Mouse (Mus musculus) liver, embryonic 11.5 days (tissue): ENCODE data around the gene Rhot1. TPM values are rescaled to one million over a fixed set of nuclear protein-coding genes. Genes with fewer than 3 reads are reported as not detected.

Experiments
- ATAC-seq: fragments of 200-750 bp; cut with Nextera tagmentation; replicated peaks from 2 replicates; pipeline ENCODE4 v1.8.0; 2017; ENCODE audit warnings: moderate number of reproducible peaks, mild to moderate bottlenecking, moderate TSS enrichment, moderate library complexity; ENCODE audit not compliant: low FRiP score
- DNase-seq: peaks from one replicate; pipeline ENCODE4 v3.0.0-alpha.2; 2017; ENCODE audit warnings: low spot score
- H3K27ac ChIP-seq: fragments of 300-500 bp; sonication (generic); 2 replicates; pipeline ENCODE4 v1.5.1; 2014; ENCODE audit warnings: mild to moderate bottlenecking, low read depth, low read length, control low read depth
- H3K27me3 ChIP-seq: fragments of 300-500 bp; sonication (generic); replicated peaks from 2 replicates; pipeline ENCODE4 v1.6.1; 2014; ENCODE audit warnings: low read length, mixed read lengths; ENCODE audit not compliant: control insufficient read depth, insufficient read depth
- H3K36me3 ChIP-seq: fragments of 300-500 bp; sonication (generic); 2 replicates; pipeline ENCODE4 v1.6.1; 2014; ENCODE audit warnings: mild to moderate bottlenecking, low read length, moderate library complexity, mixed read lengths; ENCODE audit not compliant: control insufficient read depth, insufficient read depth
- H3K4me1 ChIP-seq: fragments of 300-500 bp; sonication (generic); replicated peaks from 2 replicates; pipeline ENCODE4 v1.6.1; 2014; ENCODE audit warnings: low read length, mixed read lengths; ENCODE audit not compliant: control insufficient read depth, insufficient read depth
- H3K4me2 ChIP-seq: fragments of 300-500 bp; sonication (generic); 2 replicates; pipeline ENCODE4 v1.6.1; 2014; ENCODE audit warnings: mild to moderate bottlenecking, control low read depth, moderate library complexity
- H3K4me3 ChIP-seq: fragments of 300-500 bp; sonication (generic); 2 replicates; pipeline ENCODE4 v1.5.1; 2014; ENCODE audit warnings: low read depth, low read length, control low read depth
- H3K9ac ChIP-seq: fragments of 300-500 bp; sonication (generic); 2 replicates; pipeline ENCODE4 v1.6.1; 2014; ENCODE audit warnings: low read depth, low read length, control low read depth
- H3K9me3 ChIP-seq: fragments of 300-500 bp; sonication (generic); 2 replicates; pipeline ENCODE4 v1.6.1; 2016; ENCODE audit warnings: low read length, inconsistent platforms, mixed read lengths; ENCODE audit not compliant: control insufficient read depth
- WGBS: fragments of 180-500 bp; shearing (Covaris S2); extraction: QIAGEN DNeasy Blood & Tissue Kit; methylation state at CpG from one replicate; pipeline ENCODE4 v1.1.7; 2014; 5-methylcytosine and 5-hydroxymethylcytosine counted together
- polyA plus RNA-seq: library from polyadenylated mRNA; unstranded; fragments of >200 nt; fragmentation: Nextera tagmentation; extraction: Ambion mirVana; gene quantifications from 2 replicates; pipeline ENCODE4 v1.2.1, GENCODE M21; 2014

Gene Rhot1
- polyA plus RNA-seq, 1 experiment from 2014 or later, result 49.4 TPM

DNA sequence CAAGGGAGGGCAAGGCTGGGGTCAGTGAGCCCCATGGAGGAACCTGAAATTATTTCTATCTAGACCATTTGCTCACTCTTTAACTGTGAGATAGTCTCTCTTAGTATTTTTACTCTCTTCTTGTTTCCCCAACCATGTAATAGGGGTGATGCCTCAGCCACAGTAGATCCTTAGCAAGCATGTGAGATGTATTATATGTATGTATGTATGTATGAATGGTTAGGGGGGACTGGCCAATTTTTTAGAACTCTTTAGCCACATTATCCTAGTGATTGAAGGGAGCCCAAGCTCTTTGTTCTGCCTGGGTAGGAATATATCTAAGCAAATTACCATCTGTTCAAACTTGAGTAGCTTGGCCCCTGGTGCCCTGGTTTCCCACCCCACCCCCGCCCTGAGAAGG lies 104.6 kb downstream of the Rhot1 start:
- Histone ChIP-seq H3K27me3 (peaks cover 5% of the 10 kb centered on the region; the same call in 1 of the 2 replicates), H3K9me3 (no peaks in the 10 kb centered on the region), H3K4me1 (no peaks in the 10 kb centered on the region), H3K4me3 (no peak overlapping the region), H3K9ac (no peak overlapping the region), H3K36me3 (no peaks in the 10 kb centered on the region), H3K4me2 (no peak overlapping the region), H3K27ac (no peak overlapping the region)
- DNase-seq (no peak), ATAC-seq (no peak)
- WGBS, result 63% methylated on average over 1 of the region's 1 CpGs

DNA sequence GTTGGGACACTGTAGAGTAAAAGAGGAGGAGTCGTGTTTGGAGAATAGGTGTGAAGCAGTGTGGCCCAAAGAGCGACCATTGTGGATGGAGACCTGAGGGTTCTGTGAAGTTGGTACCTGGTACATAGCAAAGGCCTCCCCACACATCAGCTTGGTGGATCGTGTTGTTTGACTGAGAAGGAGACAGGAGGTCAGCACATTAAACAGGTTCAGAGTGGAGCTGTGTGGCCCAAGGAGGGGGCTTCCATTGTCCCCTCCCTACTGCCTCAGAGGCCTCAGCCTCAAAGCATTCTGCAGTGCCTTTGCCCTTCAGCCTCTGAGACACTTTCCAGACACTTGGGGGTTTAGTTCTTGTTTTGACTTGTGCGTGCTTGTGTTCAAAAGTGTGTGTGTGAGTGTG lies 105.1 kb downstream of the Rhot1 start:
- 72% methylated on average over 4 of the region's 4 CpGs for WGBS
- no peak for ATAC-seq
- no peaks in the 10 kb centered on the region for H3K9me3 ChIP-seq

DNA sequence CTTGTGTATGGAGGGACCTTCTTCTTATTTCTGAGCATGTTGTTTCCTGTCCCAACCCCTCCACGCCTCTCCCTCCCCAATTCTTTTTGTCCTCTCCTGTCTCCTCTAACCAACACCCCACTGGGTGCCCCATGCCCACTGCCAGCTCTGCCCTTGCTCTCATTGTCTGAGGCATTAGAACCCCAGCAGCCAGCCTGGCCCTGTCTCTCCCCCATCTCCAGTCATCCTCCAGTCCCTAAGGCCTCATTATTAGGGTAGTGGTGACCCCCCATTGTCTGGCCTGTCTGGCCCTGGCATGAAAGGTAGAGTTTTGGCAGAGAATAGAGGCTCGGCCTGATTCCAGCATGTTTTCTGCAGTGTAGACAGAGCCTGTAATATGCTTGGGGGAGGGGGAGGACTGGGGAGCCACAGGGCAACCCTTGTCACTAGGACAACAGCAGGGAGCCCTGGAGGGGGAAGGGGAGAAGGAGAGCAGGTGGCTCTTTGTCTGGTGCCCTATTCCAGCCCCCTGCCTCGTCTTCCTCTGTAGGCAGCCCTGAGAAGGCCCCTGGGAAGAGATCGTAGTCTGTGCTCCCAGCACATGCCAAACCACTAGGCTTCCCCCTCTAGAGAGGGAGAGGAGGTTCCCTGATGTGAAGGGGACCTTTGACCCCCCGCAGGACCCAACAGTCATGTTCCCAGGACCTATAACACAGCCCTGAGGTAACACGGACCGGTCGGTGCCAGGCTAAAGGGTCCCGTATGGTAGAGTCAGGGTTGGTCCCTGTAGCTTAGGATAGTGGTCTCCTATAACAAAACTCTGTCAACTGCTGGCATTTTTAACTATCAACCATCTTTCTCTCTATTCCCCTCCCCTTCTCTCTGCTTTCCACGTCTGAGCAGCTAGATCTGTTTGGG lies 107.2 kb downstream of the Rhot1 start:
- no peak overlapping the region for H3K4me2 ChIP-seq
- peaks cover 5% of the 10 kb centered on the region; the same call in 1 of the 2 replicates for H3K27me3 ChIP-seq
- no peak for ATAC-seq
- DNase-seq, result no peak
- H3K27ac ChIP-seq, result no peak overlapping the region
- no peaks in the 10 kb centered on the region for H3K9me3 ChIP-seq
- no peaks in the 10 kb centered on the region for H3K36me3 ChIP-seq
- H3K4me1 ChIP-seq, result no peaks in the 10 kb centered on the region
- WGBS, result 60% methylated on average over 10 of the region's 10 CpGs
- H3K9ac ChIP-seq, result no peak overlapping the region
- H3K4me3 ChIP-seq, result no peak overlapping the region

More for the DNA sequence above, 105.1 kb downstream of the Rhot1 start:
- H3K4me1 ChIP-seq, result no peaks in the 10 kb centered on the region
- no peak overlapping the region for H3K27ac ChIP-seq
- peaks cover 5% of the 10 kb centered on the region; the same call in 1 of the 2 replicates for H3K27me3 ChIP-seq
- no peak overlapping the region for H3K9ac ChIP-seq
- H3K36me3 ChIP-seq, result no peaks in the 10 kb centered on the region
- DNase-seq, result no peak
- no peak overlapping the region for H3K4me2 ChIP-seq
- no peak overlapping the region for H3K4me3 ChIP-seq

Other genes starting within 250 kb of the Rhot1 start
- gene Utp6, start 246.6 kb upstream of the Rhot1 start, polyA plus RNA-seq, result 75.6 and 77.5 TPM in 2 replicates
- 29.2 and 30.1 TPM in 2 replicates for gene Suz12, start 215.9 kb upstream of the Rhot1 start, polyA plus RNA-seq
- gene Crlf3, start 128.0 kb upstream of the Rhot1 start, polyA plus RNA-seq, result 99.7 and 116 TPM in 2 replicates
- 19.4 and 23.6 TPM in 2 replicates for gene Atad5, start 119.6 kb upstream of the Rhot1 start, polyA plus RNA-seq
- gene Tefm, start 66.8 kb upstream of the Rhot1 start, polyA plus RNA-seq, result 31.9 and 35.2 TPM in 2 replicates
- gene Adap2, start 54.9 kb upstream of the Rhot1 start, polyA plus RNA-seq, result 2.6 and 2.7 TPM in 2 replicates
- 5.7 and 5.9 TPM in 2 replicates for gene Rnf135, start 25.2 kb upstream of the Rhot1 start, polyA plus RNA-seq
- 0.29 and 0.60 TPM in 2 replicates for gene Rhbdl3, start 91.9 kb downstream of the Rhot1 start, polyA plus RNA-seq
- 15.9 and 16.1 TPM in 2 replicates for gene 5730455P16Rik, start 169.0 kb downstream of the Rhot1 start, polyA plus RNA-seq
- 244 and 245 TPM in 2 replicates for gene Zfp207, start 174.3 kb downstream of the Rhot1 start, polyA plus RNA-seq
- 256 and 289 TPM in 2 replicates for gene Psmd11, start 219.6 kb downstream of the Rhot1 start, polyA plus RNA-seq